Mouse (Mus musculus): ENCODE results near the gene Szt2.

GRCm38 (mm10) chr4:118361451-118361850 is 47.6 kb downstream of the Szt2 start:
- no peak for TF ChIP-seq CTCF (IDR thresholded peaks at IDR 0.05; ENCODE audit: borderline replicate concordance, insufficient read depth, low read length)
- no peak for TF ChIP-seq POLR2A (IDR thresholded peaks at IDR 0.05; ENCODE audit: low read depth, low read length)

All from embryonic fibroblast, embryonic 13.5 days (primary cell).